Mouse (Mus musculus): ENCODE results near the gene Edem1. TPM values are rescaled to one million over a fixed set of nuclear protein-coding genes. Genes with fewer than 3 reads are reported as not detected.

Gene Edem1
- polyA plus RNA-seq, 1 experiment from 2014 or later, result 19.1 TPM

- Histone ChIP-seq H3K27me3 (replicated peaks; ENCODE audit: low read depth, poor library complexity, severe bottlenecking) (no peaks in the 10 kb centered on the region), H3K36me3 (replicated peaks) (peaks cover 39% of the 10 kb centered on the region), H3K27ac (replicated peaks) (no peak overlapping the region), H3K4me1 (peaks cover 19% of the 10 kb centered on the region), H3K4me3 (no peak overlapping the region), H3K9me3 (no peaks in the 10 kb centered on the region)
- no peak for DNase-seq (ENCODE audit: low spot score)
- 88% methylated on average over 8 of the region's 8 CpGs for WGBS
Measured at GRCm38 (mm10) chr6:108833963-108834697, 5.7 kb downstream of the Edem1 start.

GRCm38 (mm10) chr6:108835765-108836691, 7.6 kb downstream of the Edem1 start:
- Histone ChIP-seq H3K27ac (replicated peaks) (no peak overlapping the region), H3K36me3 (replicated peaks) (peaks cover 56% of the 10 kb centered on the region)
- WGBS, result 89% methylated on average over 16 of the region's 16 CpGs

DNA sequence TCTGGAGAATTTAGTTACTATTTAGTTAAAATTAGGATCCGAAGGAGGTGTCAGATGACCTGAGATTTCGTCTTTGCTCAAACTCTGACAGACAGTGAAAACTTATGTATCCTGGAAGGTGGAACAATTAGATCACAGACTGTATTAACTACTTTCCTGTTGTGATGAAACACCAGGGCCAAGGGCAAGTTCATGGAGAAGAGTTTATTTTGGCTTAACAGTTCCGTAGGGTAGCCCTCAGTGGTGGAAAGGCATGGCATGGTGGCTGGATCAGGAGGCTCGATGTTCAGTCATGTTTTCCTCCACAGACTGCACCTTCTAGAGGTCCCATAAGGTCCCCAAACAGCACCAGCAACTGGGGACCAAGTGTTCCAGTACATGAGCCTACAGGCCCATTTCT, 8.6 kb downstream of the Edem1 start:
- Histone ChIP-seq H3K27me3 (replicated peaks; ENCODE audit: low read depth, poor library complexity, severe bottlenecking) (no peaks in the 10 kb centered on the region), H3K4me1 (no peaks in the 10 kb centered on the region; the same call in 1 of the 2 replicates), H3K4me3 (no peak overlapping the region), H3K36me3 (replicated peaks) (peaks cover 61% of the 10 kb centered on the region), H3K9me3 (no peaks in the 10 kb centered on the region), H3K27ac (replicated peaks) (no peak overlapping the region)
- WGBS, result 93% methylated on average over 4 of the region's 4 CpGs
- DNase-seq (ENCODE audit: low spot score), result no peak

More at GRCm38 (mm10) chr6:108835765-108836691, 7.6 kb downstream of the Edem1 start:
- Histone ChIP-seq H3K9me3 (no peaks in the 10 kb centered on the region), H3K27me3 (replicated peaks; ENCODE audit: low read depth, poor library complexity, severe bottlenecking) (no peaks in the 10 kb centered on the region), H3K4me3 (no peak overlapping the region), H3K4me1 (peaks cover 7% of the 10 kb centered on the region)
- DNase-seq (ENCODE audit: low spot score), result no peak

DNA sequence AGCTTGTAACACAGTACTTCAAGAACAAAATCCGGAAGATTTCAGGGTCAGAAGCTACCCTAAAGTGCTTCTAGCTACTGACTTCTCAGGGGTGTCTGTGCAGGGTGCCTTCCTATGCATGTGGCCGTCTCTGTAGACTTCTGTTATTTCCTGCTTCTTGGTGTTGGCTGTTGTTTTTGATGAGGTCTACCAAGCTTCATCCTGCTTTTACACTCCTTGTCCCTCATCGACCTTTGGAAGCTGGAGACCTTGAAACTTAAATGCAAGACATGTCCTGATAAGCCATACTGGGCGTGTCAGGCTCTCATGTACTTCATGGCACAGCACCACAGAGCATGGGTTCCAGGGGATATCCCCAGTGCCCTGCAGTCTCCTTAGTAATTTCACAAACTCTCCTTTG, 9.5 kb downstream of the Edem1 start:
- no peak for DNase-seq (ENCODE audit: low spot score)
- Histone ChIP-seq H3K36me3 (replicated peaks) (peaks cover 70% of the 10 kb centered on the region), H3K9me3 (no peaks in the 10 kb centered on the region), H3K27ac (replicated peaks) (no peak overlapping the region), H3K27me3 (replicated peaks; ENCODE audit: low read depth, poor library complexity, severe bottlenecking) (no peaks in the 10 kb centered on the region), H3K4me1 (no peaks in the 10 kb centered on the region), H3K4me3 (no peak overlapping the region)
- WGBS, result 87% methylated on average over 4 of the region's 4 CpGs

- no peak for DNase-seq (ENCODE audit: low spot score)
- Histone ChIP-seq H3K4me1 (no peaks in the 10 kb centered on the region), H3K36me3 (replicated peaks) (peaks cover 85% of the 10 kb centered on the region), H3K27ac (replicated peaks) (no peak overlapping the region), H3K4me3 (no peak overlapping the region), H3K9me3 (no peaks in the 10 kb centered on the region), H3K27me3 (replicated peaks; ENCODE audit: low read depth, poor library complexity, severe bottlenecking) (no peaks in the 10 kb centered on the region)
- 93% methylated on average over 4 of the region's 4 CpGs for WGBS
Measured at GRCm38 (mm10) chr6:108839432-108839831, 11.0 kb downstream of the Edem1 start.

DNA sequence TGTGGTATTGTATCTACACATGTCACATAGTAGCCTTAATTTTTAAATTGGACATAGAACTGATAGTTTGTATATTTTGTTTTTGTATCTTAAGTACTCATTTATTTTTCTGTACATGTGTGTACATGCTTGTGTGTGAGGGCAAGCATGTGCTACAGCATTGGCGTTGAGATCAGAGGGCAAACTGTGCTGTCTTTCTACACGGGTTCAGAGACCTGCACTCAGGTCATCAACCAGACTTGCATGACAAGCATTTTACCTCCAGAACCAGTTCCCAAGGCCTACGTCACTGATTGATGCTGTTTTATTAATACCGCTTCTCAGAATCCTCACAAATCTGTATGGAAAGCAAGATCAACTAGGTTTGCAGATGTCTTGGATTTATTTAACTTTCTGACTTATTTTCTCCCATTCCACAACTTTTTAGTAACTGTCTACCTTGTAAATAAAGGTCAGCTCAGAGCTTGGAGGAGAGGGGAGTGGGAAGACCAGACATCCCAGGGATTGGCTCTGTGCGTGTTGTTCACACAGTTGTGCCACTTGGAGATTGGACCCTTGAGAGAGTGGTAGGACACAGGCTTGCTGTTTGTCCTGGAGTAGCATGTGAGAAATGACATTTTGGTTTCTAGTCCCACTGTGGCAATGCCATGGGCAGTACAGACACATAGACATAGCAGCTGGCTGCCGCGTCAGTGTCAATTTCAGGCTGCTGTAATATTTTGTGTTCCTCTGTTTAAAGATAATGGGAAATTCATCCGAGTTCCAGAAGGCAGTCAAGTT, 12.6 kb downstream of the Edem1 start:
- H3K36me3 ChIP-seq (replicated peaks), result peaks cover 89% of the 10 kb centered on the region
- H3K4me1 ChIP-seq, result no peaks in the 10 kb centered on the region
- no peak overlapping the region for H3K4me3 ChIP-seq
- H3K9me3 ChIP-seq, result no peaks in the 10 kb centered on the region
- no peak overlapping the region for H3K27ac ChIP-seq (replicated peaks)
- H3K27me3 ChIP-seq (replicated peaks; ENCODE audit: low read depth, poor library complexity, severe bottlenecking), result no peaks in the 10 kb centered on the region
- 96% methylated on average over 8 of the region's 8 CpGs for WGBS
- no peak for DNase-seq (ENCODE audit: low spot score)

DNA sequence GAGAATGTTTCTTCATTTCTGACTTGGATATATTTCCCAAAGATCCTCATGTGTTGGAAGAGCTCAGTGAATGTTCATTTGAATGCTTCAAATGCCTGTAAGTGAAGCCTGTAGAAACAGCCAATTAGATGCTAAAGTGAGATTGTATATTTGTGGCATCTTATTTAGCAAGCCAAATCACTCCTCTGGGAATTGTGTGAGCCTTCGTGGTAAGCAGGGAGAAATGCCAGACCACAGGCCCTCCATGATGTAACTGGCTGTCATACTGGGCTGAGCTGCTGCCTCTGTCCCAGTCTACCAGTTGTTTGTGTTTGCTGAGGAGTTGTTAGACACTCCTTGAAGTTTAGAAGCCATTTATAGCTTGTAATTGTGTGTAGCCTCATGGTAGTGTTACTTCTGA, 15.2 kb downstream of the Edem1 start:
- no peaks in the 10 kb centered on the region for H3K4me1 ChIP-seq
- peaks cover 87% of the 10 kb centered on the region for H3K36me3 ChIP-seq (replicated peaks)
- no peaks in the 10 kb centered on the region for H3K9me3 ChIP-seq
- no peak overlapping the region for H3K27ac ChIP-seq (replicated peaks)
- 89% methylated on average over 1 of the region's 1 CpGs for WGBS
- no peaks in the 10 kb centered on the region for H3K27me3 ChIP-seq (replicated peaks; ENCODE audit: low read depth, poor library complexity, severe bottlenecking)
- no peak overlapping the region for H3K4me3 ChIP-seq
- DNase-seq (ENCODE audit: low spot score), result no peak

DNA sequence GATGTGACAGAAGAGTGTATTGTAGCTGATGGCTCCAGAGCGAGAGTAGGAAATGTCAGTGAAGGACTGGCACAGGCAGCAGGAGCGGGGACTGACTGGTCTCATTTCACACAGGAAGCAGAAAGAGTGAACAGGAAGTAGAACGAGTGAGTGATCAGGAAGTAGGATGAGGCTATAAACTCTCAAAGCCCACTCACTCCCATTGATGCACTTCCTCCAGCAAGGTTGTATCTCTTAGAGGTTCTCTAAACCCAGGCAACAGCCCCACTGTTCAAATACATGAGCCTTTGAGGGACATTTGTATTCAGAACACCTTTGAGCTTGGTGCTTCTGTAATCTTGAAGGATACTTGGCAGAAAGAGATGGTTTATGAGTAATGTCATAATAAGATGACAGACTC, 15.7 kb downstream of the Edem1 start:
- H3K4me1 ChIP-seq, result no peaks in the 10 kb centered on the region
- DNase-seq (ENCODE audit: low spot score), result no peak
- H3K9me3 ChIP-seq, result no peaks in the 10 kb centered on the region
- WGBS, result 81% methylated on average over 3 of the region's 3 CpGs
- H3K27me3 ChIP-seq (replicated peaks; ENCODE audit: low read depth, poor library complexity, severe bottlenecking), result no peaks in the 10 kb centered on the region
- H3K27ac ChIP-seq (replicated peaks), result no peak overlapping the region
- peaks cover 90% of the 10 kb centered on the region for H3K36me3 ChIP-seq (replicated peaks)
- H3K4me3 ChIP-seq, result no peak overlapping the region

- no peak for DNase-seq (ENCODE audit: low spot score)
- H3K36me3 ChIP-seq (replicated peaks), result peaks cover 89% of the 10 kb centered on the region
- no peaks in the 10 kb centered on the region for H3K27me3 ChIP-seq (replicated peaks; ENCODE audit: low read depth, poor library complexity, severe bottlenecking)
- no peaks in the 10 kb centered on the region for H3K4me1 ChIP-seq
- H3K4me3 ChIP-seq, result no peak overlapping the region
- no peaks in the 10 kb centered on the region for H3K9me3 ChIP-seq
- 94% methylated on average over 7 of the region's 7 CpGs for WGBS
- H3K27ac ChIP-seq (replicated peaks), result no peak overlapping the region
Measured at GRCm38 (mm10) chr6:108844771-108845170, 16.3 kb downstream of the Edem1 start.

DNA sequence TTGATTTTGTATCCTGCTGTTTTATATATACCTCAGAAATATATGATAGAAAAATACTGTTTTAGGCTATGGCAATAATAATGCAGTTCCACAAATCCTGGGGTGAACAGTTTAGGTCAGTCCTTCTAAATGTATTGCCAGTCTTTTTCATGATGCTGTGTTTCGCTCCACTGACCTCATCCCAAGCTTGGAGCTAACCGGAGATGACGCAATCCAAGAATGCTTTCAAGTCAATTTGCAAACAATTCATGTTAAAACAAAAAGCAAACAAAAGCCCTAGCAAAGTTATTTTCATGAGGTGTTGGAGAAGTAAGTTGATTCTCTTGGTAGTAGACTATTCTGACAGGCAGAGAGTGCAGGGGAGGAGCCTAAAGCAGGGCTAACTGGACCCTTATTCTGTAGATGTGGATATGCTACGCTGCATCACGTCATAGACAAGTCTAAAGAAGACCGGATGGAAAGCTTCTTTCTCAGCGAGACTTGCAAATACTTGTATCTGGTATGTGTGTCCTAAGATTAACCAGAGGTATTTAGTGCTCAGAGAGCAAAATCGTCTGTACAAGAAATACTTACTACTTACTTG, 23.7 kb downstream of the Edem1 start:
- no peaks in the 10 kb centered on the region for H3K27me3 ChIP-seq (replicated peaks; ENCODE audit: low read depth, poor library complexity, severe bottlenecking)
- no peak overlapping the region for H3K4me3 ChIP-seq
- H3K4me1 ChIP-seq, result no peaks in the 10 kb centered on the region
- H3K36me3 ChIP-seq (replicated peaks), result peaks cover 95% of the 10 kb centered on the region
- H3K27ac ChIP-seq (replicated peaks), result no peak overlapping the region
- H3K9me3 ChIP-seq, result no peaks in the 10 kb centered on the region
- no peak for DNase-seq (ENCODE audit: low spot score)
- WGBS, result 96% methylated on average over 8 of the region's 8 CpGs

DNA sequence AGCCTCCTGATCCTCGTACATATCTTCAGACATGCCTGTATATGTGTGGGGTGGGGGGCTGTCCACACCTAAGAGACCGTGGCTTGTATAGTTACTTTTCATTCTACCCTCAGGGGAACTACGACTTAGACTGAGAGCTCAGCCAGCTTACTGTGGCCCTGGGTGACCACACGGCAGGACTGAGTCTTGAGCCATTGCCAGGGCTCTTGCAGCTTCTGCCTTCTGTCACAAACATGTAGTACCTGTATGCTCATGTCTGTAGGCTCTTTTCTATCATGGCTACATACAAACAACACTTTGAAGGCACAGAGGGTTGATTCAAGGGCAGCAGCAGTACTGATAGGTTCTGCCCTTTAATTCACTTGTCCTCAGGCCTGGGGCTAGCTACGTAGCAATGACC, 24.5 kb downstream of the Edem1 start:
- Histone ChIP-seq H3K4me3 (no peak overlapping the region), H3K36me3 (replicated peaks) (peaks cover 96% of the 10 kb centered on the region)
- WGBS, result 94% methylated on average over 5 of the region's 5 CpGs

GRCm38 (mm10) chr6:108858583-108858982, 30.1 kb downstream of the Edem1 start:
- Histone ChIP-seq H3K9me3 (no peaks in the 10 kb centered on the region), H3K4me3 (no peak overlapping the region), H3K27ac (replicated peaks) (no peak overlapping the region), H3K36me3 (replicated peaks) (peaks cover 50% of the 10 kb centered on the region), H3K27me3 (replicated peaks; ENCODE audit: low read depth, poor library complexity, severe bottlenecking) (no peaks in the 10 kb centered on the region), H3K4me1 (no peaks in the 10 kb centered on the region)
- no peak for DNase-seq (ENCODE audit: low spot score)
- WGBS, result 93% methylated on average over 9 of the region's 9 CpGs

More for the DNA sequence above, 24.5 kb downstream of the Edem1 start:
- DNase-seq (ENCODE audit: low spot score), result no peak
- Histone ChIP-seq H3K27ac (replicated peaks) (no peak overlapping the region), H3K27me3 (replicated peaks; ENCODE audit: low read depth, poor library complexity, severe bottlenecking) (no peaks in the 10 kb centered on the region), H3K4me1 (no peaks in the 10 kb centered on the region), H3K9me3 (no peaks in the 10 kb centered on the region)

All from embryonic facial prominence, embryonic 10.5 days (tissue).